Mouse (Mus musculus) CH12.LX (cell line): ENCODE data around the gene Espn. TPM values are rescaled to one million over a fixed set of nuclear protein-coding genes. Genes with fewer than 3 reads are reported as not detected.
A peak's percentile ranks its signal among the peaks of the same experiment; 100 is the strongest.

Experiments used
- DNase-seq: peaks from one replicate; pipeline ENCODE4 v3.0.0-alpha.2; 2013; ENCODE audit errors: extremely low read depth
- H3K27ac ChIP-seq: 2 replicates; pipeline ENCODE4 v1.5.1; 2012; ENCODE audit warnings: low read depth, mild to moderate bottlenecking, control low read depth, moderate library complexity; ENCODE audit not compliant: insufficient read depth
- H3K27me3 ChIP-seq: replicated peaks from 2 replicates; pipeline ENCODE3; 2012; ENCODE audit warnings: inconsistent platforms
- H3K36me3 ChIP-seq, 2 experiments: replicated peaks in 1 of 2; 2 replicates each; pipeline versions ENCODE3 to v1.6.1; 2012; ENCODE audit warnings: inconsistent platforms in 1 of 2, low read length in 1 of 2, mild to moderate bottlenecking in 1 of 2, mixed read lengths in 1 of 2, moderate library complexity in 1 of 2; ENCODE audit not compliant: control insufficient read depth in 1 of 2, insufficient read depth in 1 of 2
- H3K4me1 ChIP-seq, 2 experiments: 2 replicates each; pipeline ENCODE4 v1.6.1; 2012; ENCODE audit warnings: inconsistent platforms in 1 of 2, moderate library complexity in 1 of 2; ENCODE audit not compliant: insufficient read depth in 2 of 2, control insufficient read depth in 1 of 2
- H3K4me2 ChIP-seq: 2 replicates; pipeline ENCODE4 v1.6.1; 2012; ENCODE audit warnings: low read depth, mild to moderate bottlenecking, control low read depth; ENCODE audit not compliant: poor library complexity, insufficient read depth, severe bottlenecking
- H3K4me3 ChIP-seq, 3 experiments: fragments of 150-350 bp in 1 of 3; sonication (generic) in 1 of 3; replicated peaks in 1 of 3; 2 replicates each; pipeline versions ENCODE3 to v1.5.1; 2011 to 2012; ENCODE audit warnings: low read depth in 2 of 3, low read length in 2 of 3, mild to moderate bottlenecking in 2 of 3, moderate library complexity in 2 of 3, control low read depth in 1 of 3, improper control_type of control experiment in 1 of 3, inconsistent platforms in 1 of 3, mixed read lengths in 1 of 3; ENCODE audit not compliant: poor library complexity in 1 of 3
- H3K79me2 ChIP-seq: replicated peaks from 2 replicates; pipeline ENCODE4 v1.6.1; 2012; ENCODE audit warnings: mild to moderate bottlenecking, moderate library complexity; ENCODE audit not compliant: control insufficient read depth, poor library complexity, insufficient read depth, severe bottlenecking; ENCODE audit errors: extremely low read depth
- H3K9ac ChIP-seq: 2 replicates; pipeline ENCODE4 v1.6.1; 2012; ENCODE audit warnings: low read depth, mild to moderate bottlenecking, control low read depth, moderate library complexity; ENCODE audit not compliant: insufficient read depth
- H3K9me3 ChIP-seq: replicated peaks from 2 replicates; pipeline ENCODE3; 2012; ENCODE audit warnings: low read length, inconsistent platforms, mixed read lengths
- BHLHE40 ChIP-seq: IDR thresholded peaks from 2 replicates; pipeline ENCODE4 v1.6.1; 2011; ENCODE audit warnings: mild to moderate bottlenecking, low read depth, low read length, improper control_type of control experiment
- CHD1 ChIP-seq: IDR thresholded peaks from 2 replicates; pipeline ENCODE4 v1.6.1; 2012; ENCODE audit warnings: low read depth, low read length, improper control_type of control experiment, inconsistent platforms
- E2F4 ChIP-seq: IDR thresholded peaks from 2 replicates; pipeline ENCODE4 v1.6.1; 2011; ENCODE audit warnings: low read depth, low read length, improper control_type of control experiment; ENCODE audit not compliant: insufficient replicate concordance
- GABPA ChIP-seq: IDR thresholded peaks from 2 replicates; pipeline ENCODE4 v1.6.1; 2012; ENCODE audit warnings: low read depth, low read length, improper control_type of control experiment, inconsistent platforms; ENCODE audit not compliant: insufficient replicate concordance
- HCFC1 ChIP-seq: IDR thresholded peaks from 2 replicates; pipeline ENCODE4 v1.6.1; 2012; ENCODE audit warnings: low read depth, mild to moderate bottlenecking, inconsistent platforms, low read length, improper control_type of control experiment
- JUND ChIP-seq: conservative IDR thresholded peaks from 2 replicates; pipeline ENCODE4 v1.6.1; 2011; ENCODE audit warnings: low read depth, low read length, improper control_type of control experiment
- MAFK ChIP-seq: IDR thresholded peaks from 2 replicates; pipeline ENCODE4 v1.6.1; 2011; ENCODE audit warnings: low read length, improper control_type of control experiment; ENCODE audit not compliant: insufficient replicate concordance
- MAX ChIP-seq: IDR thresholded peaks from 2 replicates; pipeline ENCODE4 v1.6.1; 2011; ENCODE audit warnings: low read length, improper control_type of control experiment
- MXI1 ChIP-seq: IDR thresholded peaks from 2 replicates; pipeline ENCODE4 v1.6.1; 2011; ENCODE audit warnings: mild to moderate bottlenecking, low read depth, low read length, improper control_type of control experiment
- PAX5 ChIP-seq: IDR thresholded peaks from 2 replicates; pipeline ENCODE4 v1.6.1; 2012; ENCODE audit warnings: low read length, inconsistent platforms, mixed read lengths
- POLR2A ChIP-seq: IDR thresholded peaks from 2 replicates; pipeline ENCODE4 v1.6.1; 2011; ENCODE audit warnings: low read depth, mild to moderate bottlenecking, improper control_type of control experiment, low read length
- SMC3 ChIP-seq: IDR thresholded peaks from 2 replicates; pipeline ENCODE4 v1.6.1; 2011; ENCODE audit warnings: low read depth, low read length, improper control_type of control experiment
- USF1 ChIP-seq: IDR thresholded peaks from 2 replicates; pipeline ENCODE4 v1.6.1; 2014; ENCODE audit warnings: low read depth, mild to moderate bottlenecking, inconsistent platforms, low read length, improper control_type of control experiment
- USF2 ChIP-seq: conservative IDR thresholded peaks from 2 replicates; pipeline ENCODE4 v1.6.1; 2011; ENCODE audit warnings: low read depth, low read length, improper control_type of control experiment
- ZC3H11A ChIP-seq: IDR thresholded peaks from 2 replicates; pipeline ENCODE4 v1.6.1; 2012; ENCODE audit warnings: low read depth, mild to moderate bottlenecking, inconsistent platforms, low read length, improper control_type of control experiment
- ZKSCAN1 ChIP-seq: IDR thresholded peaks from 2 replicates; pipeline ENCODE4 v1.6.1; 2012; ENCODE audit warnings: low read depth, inconsistent platforms, low read length, improper control_type of control experiment, borderline replicate concordance
- ZMIZ1 ChIP-seq: IDR thresholded peaks from 2 replicates; pipeline ENCODE4 v1.6.1; 2012; ENCODE audit warnings: low read depth, mild to moderate bottlenecking, inconsistent platforms, low read length, improper control_type of control experiment
- dilution Hi-C: fragments of 300-500 bp; cut with MboI; formaldehyde crosslinking; loops from 2 replicates; pipeline ENCODE4 v1.14.3; 2020; ENCODE audit warnings: low sequenced_read_pairs; ENCODE audit not compliant: extremely low pct_unique_long_range_greater_than_20kb, extremely low pct_ligation_motif_present
- in situ Hi-C: fragments of 300-500 bp; cut with MboI; formaldehyde crosslinking; loops from 3 replicates; pipeline ENCODE4 v1.14.3; 2019; ENCODE audit warnings: low sequenced_read_pairs, low pct_ligation_motif_present, low pct_unique_long_range_greater_than_20kb, mixed read lengths
- polyA plus RNA-seq: library from polyadenylated mRNA; unstranded; fragments of >175 nt; gene quantifications from 2 replicates; pipeline ENCODE4 v1.2.1, GENCODE M21; 2012; ENCODE audit warnings: low read depth; ENCODE audit not compliant: insufficient read length
- total RNA-seq, 2 experiments: library from RNA; depleted of rRNA; stranded (reverse); fragments of 300-350 nt in 1 of 2; fragments of >200 nt in 1 of 2; gene quantifications; 2 replicates each; pipeline ENCODE4 v1.2.3; 2012 to 2014

Espn gene
- total and polyA plus RNA-seq, 3 experiments: 0.25 TPM; not detected in 2

DNA sequence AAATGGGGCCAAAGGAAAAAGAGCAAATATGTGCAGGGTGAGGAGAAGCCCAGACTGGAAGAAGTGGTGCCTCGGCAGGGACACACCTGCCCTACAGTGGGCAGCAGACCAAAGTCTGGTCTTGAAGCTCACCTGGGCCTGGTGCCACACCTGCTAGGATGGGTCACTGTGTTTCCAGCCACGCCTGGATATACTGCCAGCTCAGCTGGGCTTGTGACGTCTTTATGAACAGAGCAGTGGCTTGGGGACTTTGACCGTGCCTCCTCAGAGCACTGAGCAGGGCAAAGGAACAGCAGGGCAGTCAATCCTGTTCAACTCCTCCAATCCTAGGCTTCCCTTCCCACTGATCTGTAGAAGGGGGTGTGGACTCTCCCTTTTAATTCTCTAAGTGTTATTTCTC is 8.6 kb upstream of the Espn start:
- Histone ChIP-seq H3K79me2 (no peaks in the 10 kb centered on the region), H3K4me3 (no peak overlapping the region), H3K9me3 (peaks cover 18% of the 10 kb centered on the region), H3K27me3 (peaks cover 53% of the 10 kb centered on the region), H3K4me2 (no peak overlapping the region), H3K9ac (no peak overlapping the region), H3K27ac (no peak overlapping the region), H3K36me3 (no peaks in the 10 kb centered on the region), H3K4me1 (peaks cover 6 to 24% of the 10 kb centered on the region in 2 experiments)
- in situ Hi-C loops: no loop called here
- TF ChIP-seq GABPA (no peak), SMC3 (no peak), ZMIZ1 (no peak), USF1 (no peak), ZC3H11A (no peak), CHD1 (no peak), MAFK (no peak), ZKSCAN1 (no peak), E2F4 (no peak), HCFC1 (no peak)
- dilution Hi-C loops: no loop called here
- no peak for DNase-seq

DNA sequence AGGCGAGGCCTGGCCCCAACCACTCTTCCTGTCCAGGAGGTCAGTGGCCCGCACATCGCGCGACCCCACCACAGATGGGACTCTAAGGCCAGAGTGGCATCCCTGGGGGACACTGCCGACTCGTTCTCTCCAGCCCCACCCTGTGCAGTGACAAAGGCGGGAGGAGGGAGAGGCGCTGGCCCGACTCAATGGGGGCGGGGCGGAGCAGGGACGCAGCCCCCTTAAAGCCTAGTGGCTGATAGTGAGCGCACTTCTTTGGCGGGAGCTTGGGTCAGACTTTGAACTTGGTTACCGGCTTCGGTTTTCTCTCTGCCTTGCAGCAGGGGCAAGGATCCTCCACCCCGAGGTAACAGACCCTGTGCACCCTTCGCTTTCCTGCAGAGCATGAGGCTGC is 7.1 kb upstream of the Espn start:
- H3K27me3 ChIP-seq: peaks cover 61% of the 10 kb centered on the region

DNA sequence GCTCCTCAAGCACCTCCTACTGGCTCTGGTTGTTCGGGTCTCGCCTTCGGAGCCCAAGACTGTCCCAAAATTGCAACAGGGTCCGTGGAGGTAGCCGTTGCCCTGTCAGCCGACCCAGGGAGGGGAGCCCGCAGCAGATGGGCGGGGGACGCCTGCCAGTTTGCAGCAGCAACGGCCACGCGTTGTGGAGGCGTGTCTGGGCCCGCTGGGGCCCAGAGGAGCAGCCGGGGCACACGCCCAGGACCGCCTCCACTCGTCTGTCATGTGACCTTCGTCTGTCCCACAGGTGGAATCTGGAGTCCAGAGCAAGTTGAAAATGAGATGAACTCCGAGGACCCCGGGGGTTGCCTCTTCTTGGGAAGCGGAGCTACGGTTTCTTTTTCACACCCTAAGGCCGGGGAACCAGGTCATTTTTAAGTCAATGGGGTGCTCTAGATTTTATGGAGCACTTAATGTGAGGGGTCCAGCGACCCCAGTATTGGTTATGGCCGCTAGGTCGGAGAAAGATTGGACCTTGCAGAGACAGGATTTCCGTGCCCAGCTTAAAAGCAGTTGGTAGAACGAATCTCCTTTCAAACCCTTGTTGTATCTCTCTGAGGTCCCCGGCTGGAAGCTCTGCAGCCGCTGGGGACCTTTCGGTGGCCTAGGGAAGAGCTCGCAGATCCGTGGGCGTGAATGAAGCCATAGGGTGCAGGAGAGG is 6.6 kb upstream of the Espn start, which contains the start of gene Hes2:
Gene Hes2 (plus strand): TSS at position 283 of the 700 bp plus-strand sequence.
- dilution Hi-C loops: no loop called here
- peaks cover 62% of the 10 kb centered on the region for H3K27me3 ChIP-seq
- H3K9me3 ChIP-seq: peaks cover 16% of the 10 kb centered on the region
- TF ChIP-seq POLR2A (no peak), GABPA (no peak), BHLHE40 (0 out of 2 replicates have a peak, but pooled peaks have one; percentile 15), USF2 (no peak), MAX (0 out of 2 replicates have a peak, but pooled peaks have one; percentile 6), JUND (no peak), MXI1 (peak; percentile 76), USF1 (peak; percentile 38)
- peak within 1 kb of the TSS in 1 of 3 experiments; percentile 1 for H3K4me3 ChIP-seq
- H3K9ac ChIP-seq: 0 out of 2 replicates have a peak within 1 kb of the TSS, but pooled peaks have one; percentile 16
- no peak within 1 kb of the TSS for H3K27ac ChIP-seq
- H3K36me3 ChIP-seq: no peaks in the 10 kb centered on the region
- no peaks in the 10 kb centered on the region for H3K79me2 ChIP-seq
- in situ Hi-C loops: no loop called here
- peak within 1 kb of the TSS; percentile 65 for H3K4me2 ChIP-seq
- peaks cover 6 to 22% of the 10 kb centered on the region in 2 experiments for H3K4me1 ChIP-seq
- no peak for DNase-seq

More for the DNA sequence above, 7.1 kb upstream of the Espn start:
- Histone ChIP-seq H3K9ac (no peak overlapping the region), H3K79me2 (no peaks in the 10 kb centered on the region), H3K27ac (no peak overlapping the region), H3K4me1 (peaks cover 5 to 18% of the 10 kb centered on the region in 2 experiments), H3K4me2 (no peak overlapping the region), H3K36me3 (no peaks in the 10 kb centered on the region), H3K9me3 (peaks cover 18% of the 10 kb centered on the region), H3K4me3 (no peak overlapping the region)
- DNase-seq: no peak
- in situ Hi-C loops: no loop called here
- no peak for TF ChIP-seq PAX5
- dilution Hi-C loops: no loop called here
